Mouse (Mus musculus) cerebellum, adult 2 months (tissue): ENCODE measurements around the gene Foxm1.

Experiments
- CTCF ChIP-seq: fragments of 200-500 bp; IDR thresholded peaks from 2 replicates; pipeline ENCODE4 v1.5.1; 2011; ENCODE audit warnings: low read depth, mild to moderate bottlenecking, control low read depth, low read length, moderate library complexity, borderline replicate concordance; ENCODE audit not compliant: insufficient read depth
- POLR2A ChIP-seq: fragments of 200-500 bp; IDR thresholded peaks from 2 replicates; pipeline ENCODE4 v1.6.1; 2011; ENCODE audit warnings: low read length, control low read depth, borderline replicate concordance; ENCODE audit not compliant: insufficient read depth

GRCm38 (mm10) chr6:128421480-128421879, 58.7 kb downstream of the Foxm1 start:
- TF ChIP-seq POLR2A = no peak
- no peak for TF ChIP-seq CTCF
